Mouse (Mus musculus) kidney, postnatal 14 days (tissue): ENCODE measurements around the gene Wwp2.

Source experiments
- DNase-seq: peaks from one replicate; pipeline ENCODE4 v3.0.0; 2022; ENCODE audit warnings: mixed read lengths

The Wwp2 gene

DNA sequence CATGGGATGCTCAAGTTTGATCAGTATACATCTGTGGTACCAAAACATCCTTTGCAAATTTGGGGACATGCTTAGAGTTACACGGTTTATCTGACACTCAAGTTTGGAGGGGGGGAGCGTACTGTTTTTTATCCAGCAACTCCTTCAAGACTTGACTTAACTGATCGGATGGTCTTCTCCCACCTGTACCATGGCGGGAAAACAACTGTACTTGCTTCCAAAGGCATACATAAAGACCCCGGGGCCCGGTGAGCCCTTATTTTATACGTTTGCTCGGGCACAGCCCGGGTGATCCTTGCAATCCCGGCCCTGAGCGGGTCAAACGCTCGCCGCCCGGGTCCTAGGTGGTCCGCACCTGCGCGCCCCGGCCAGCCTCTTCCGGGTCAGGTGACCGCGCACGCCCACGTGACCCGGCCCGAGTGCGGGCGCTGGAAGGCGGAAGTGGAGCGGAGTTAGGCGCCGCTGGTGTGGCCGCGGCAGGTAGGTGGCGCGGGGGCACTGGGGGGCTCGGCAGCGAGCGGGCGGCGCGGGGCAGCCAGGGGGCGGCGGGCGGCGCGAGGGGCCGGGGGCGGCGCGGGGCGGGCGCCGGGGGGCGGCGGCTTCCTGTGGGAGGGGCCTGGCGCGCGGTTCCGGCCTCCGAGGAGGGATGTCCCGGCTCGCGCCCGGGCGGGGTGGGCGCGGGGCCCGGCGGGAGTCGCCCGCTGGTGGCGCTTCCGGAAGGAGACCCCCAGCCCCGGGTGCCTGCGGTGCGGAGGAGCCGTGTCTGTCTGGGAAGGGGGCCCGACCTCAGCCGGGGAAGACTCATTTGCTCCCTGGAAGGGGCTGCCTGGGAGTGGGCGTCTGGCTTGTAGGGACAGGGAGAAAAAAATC, at the start of gene Wwp2:
TSS of gene Wwp2 (plus strand) at position 404 of the 870 bp plus-strand sequence.
- peak; percentile 87 for DNase-seq

DNA sequence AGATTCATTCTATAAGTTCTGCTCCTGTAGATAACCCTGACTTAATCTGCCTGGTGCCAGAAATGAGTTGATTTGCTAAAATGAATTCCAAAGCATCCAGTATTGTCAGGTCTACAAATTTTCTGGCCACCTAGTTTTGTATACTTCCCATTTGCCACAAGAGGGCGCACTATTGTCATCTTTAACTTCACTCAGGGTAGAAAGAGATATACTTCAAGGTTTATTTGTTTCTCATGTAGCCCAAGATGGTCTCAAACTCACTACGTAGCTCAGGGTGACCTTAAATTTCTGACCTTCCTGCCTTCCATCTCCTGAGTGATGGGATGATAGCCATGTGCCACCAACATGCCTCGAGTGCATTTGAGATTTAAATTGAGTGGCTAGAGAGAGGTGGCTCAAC, 49.5 kb upstream of the Wwp2 start:
- DNase-seq: peak; percentile 34

- DNase-seq: peak; percentile 63
Observed at GRCm38 (mm10) chr8:107387861-107388260, 48.3 kb upstream of the Wwp2 start.

DNA sequence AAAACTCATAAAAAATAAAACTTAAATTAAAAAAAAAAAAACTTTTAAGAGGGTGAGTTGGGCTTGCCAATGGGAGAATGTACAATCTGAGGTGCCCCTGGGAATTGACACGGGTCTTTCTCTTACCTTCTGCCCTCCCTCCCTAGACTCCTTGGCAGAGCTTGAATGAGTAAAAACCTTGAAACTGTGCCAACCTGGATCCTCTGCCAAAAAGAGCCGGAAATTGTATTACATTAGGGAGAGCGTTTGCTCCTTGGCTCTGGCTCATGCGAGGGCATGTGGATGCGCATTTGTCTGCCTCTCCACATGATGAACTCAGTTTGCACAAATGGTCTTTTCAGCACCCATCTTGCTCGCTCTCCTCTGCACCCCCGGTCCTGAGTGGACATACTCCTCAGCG, 46.6 kb upstream of the Wwp2 start:
- peak; percentile 88 for DNase-seq

DNA sequence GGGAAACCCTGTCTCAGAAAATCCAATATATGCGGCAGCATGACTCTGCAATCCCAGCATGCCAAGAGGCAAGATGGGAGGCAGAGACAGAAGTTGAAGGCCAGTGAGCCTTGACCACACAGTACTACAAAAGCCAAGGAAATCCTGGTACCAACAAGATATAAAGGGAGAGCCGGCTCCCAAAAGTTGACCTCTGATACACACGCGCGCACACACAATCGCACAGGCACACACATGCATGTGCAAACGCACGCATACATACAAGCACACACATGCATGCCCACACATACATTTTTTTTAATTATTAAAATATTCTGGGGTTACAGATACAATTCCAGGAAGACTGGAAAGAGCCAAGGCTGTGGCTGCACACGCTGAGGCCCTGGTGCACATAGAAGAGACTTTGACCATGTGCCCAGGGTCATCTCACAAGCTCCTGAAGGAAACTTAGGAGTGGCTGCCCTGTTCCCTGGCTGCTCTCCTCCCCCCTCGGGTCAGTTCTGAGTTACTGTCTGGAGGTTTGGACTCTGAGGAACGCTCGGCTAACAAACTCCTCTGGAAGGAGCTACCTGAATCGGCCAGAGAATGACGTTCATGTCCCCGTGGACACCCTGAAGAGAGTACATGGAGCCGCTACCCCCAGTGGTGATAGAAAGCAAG, 45.6 kb upstream of the Wwp2 start:
- peak; percentile 74 for DNase-seq

DNA sequence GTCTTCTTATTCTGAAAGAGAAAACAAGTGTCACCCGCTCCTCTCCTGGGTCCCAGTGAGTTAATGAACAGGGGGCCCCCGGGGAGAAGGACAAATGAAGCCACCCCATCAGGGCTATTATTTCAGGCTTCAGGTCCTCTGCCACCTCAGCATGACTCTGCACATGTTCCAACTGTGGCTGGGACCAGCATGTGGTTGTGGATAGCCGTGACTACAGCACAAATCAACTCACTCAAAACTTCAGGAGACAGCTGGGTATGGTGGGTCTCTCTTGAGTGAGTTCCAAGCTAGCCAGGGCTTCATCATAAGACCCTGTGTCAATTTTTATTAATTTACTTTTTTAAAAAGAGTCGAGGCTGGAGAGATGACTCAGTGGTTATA, 45.0 kb upstream of the Wwp2 start:
- no peak for DNase-seq

DNA sequence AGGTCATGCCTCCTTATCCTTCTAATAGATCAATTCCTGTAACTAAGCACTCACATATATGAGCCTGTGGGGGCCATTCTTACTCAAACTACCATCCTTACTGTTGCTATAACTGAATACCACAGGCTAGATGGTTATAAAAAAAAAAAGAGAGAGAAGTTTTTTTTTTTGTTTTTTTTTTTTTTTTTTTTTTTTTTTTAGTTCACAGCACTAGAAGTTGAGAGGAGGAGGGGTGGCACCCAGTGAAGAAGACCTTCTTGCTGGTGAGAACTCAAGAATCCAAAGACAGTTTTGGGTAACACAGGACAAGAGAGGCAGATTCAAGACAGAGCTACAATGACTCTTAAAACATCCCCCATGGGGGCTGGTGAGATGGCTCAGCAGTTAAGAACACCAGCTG, 40.8 kb upstream of the Wwp2 start:
- DNase-seq: no peak

DNA sequence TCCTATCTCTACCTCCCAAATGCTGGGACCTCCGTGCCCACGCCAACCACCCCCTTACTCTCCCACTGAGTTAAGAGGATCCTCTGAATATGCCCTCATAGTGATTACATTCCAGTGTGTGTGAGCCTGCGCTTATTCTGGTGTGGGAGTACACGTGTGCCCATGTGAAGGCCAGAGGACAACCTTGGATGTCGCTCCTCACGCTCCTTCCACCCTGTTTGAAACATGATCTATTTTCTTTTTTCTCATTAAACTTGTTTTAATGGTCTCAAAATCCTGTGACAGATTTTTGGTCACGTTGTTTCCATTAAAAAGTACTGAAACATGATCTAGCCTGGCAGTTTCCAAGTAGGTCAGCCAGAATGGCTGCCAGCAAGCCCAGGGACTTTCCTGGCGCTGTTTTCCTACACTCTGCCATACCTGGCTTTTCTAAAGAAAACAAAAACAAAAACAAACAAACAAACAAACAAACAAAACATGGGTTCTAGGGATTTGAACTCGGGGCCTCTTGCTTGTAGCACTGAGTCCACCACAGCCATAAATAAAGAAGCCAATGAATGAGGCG, 40.0 kb upstream of the Wwp2 start:
- no peak for DNase-seq

GRCm38 (mm10) chr8:107397665-107398064, 38.5 kb upstream of the Wwp2 start:
- DNase-seq: no peak

DNA sequence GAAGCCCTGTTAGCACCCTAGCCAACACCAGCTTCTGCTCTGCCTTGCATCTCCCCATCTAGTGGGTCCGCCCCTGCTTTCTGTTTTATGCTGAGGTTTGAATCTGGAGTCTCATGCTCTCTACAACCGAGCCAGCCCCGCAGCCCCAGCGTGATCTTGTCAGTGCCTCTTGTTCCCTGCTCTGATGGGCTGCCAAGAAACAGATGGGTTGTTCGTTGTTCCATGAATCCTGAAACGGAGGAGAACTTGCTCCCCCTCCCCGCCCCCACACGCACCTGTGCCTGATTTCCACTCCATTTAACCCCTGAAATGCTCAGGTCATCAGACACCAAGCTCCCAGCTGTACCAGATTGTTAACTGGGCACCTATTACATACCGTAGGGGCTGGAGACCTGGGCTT, 36.7 kb upstream of the Wwp2 start:
- no peak for DNase-seq

DNA sequence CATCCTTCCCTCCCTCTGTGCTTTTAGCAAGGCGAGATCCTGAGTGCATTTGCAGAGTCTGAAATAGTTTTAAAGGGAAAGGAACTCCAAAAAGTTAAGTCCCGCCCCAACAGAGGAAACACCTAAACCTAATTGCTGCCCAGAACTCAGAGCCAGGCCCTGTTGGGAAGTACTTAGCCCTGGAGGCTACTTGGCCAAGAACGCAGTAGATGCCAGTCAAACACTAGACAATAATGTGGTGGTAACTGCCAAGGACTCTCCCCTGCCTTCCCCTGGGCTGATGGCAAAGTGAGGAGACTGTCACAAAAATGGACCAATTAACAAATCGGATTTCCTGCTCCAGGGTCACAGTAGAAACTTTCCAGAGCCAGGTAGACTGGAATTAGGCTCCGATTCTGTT, 34.3 kb upstream of the Wwp2 start:
- no peak for DNase-seq

DNA sequence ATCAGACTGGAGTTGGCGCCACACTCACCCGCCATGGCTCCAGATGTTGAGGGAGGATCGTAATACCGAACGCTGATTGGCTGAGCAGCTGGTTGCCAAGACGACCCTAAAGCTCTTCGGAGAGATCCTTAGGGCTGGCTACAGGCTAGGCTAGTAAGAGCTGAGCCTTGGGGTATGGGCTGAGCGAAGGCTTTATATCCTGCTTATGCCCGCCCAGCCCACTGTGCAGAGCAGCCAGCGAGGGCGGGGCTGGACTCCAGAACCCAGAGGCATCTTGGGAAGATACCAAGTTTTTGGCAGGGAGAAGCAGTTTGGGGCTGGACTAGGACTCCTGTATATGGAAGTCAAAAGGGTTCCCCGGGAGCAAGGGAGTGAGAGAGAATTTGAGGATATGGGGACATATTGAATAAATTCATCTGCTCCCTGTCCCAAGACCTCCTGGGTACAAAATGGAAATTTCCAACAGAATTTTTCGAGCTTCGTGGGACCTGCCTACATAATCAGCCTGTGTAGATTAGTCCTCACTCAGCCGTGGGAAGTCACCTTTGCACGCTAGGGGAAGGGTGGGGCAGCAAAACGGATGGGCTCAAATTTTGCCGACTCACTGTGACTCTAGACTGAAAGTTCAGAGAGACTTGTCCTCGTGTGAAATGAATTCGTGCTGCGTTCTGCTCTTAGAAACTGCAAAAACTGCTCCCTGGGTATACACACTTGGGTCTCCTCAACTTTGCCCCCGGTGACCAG, 33.0 kb upstream of the Wwp2 start, which contains the start of gene Nqo1:
TSS of gene Nqo1 (minus strand) at position 169 of the 744 bp plus-strand sequence.
- peak; percentile 91 for DNase-seq

GRCm38 (mm10) chr8:107404057-107404456, 32.1 kb upstream of the Wwp2 start:
- DNase-seq: no peak

DNA sequence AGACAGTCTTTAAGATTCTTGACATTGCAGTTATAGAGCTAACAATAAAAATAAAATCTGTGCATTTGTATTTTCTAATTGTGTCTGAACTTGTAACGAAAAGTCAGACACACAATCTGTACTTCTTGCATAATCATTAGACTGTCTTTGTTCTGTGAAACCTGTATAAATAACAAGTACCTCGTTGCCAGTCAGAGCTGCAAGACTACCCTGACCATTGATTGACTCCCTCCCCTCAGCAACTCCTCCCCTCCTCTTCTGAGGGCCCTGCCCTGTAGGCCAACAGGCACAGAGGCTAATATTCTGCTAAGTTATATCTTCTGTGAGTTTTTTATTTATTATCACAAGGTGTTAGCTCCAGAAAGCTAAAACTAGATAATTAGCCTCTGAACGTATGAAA, 30.2 kb upstream of the Wwp2 start:
- DNase-seq: no peak

DNA sequence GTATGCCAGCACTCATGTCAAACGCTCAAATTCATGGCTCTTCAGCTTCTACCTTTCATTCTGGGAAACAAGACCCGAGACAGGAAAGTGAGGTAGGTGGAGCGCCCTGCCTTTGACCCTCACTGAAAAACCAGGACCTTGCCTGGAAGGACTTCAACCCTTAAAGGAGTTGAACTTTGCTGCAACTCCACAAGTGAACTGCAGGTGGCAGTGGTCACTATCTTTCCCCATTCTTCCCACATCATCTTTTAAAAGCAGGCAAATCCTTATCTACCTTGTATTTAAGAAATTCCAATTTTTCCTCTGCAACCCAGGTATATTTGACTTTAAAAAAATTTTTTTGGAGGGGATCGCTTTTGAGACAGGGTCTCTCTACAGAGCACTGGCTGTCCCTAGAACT, 24.8 kb upstream of the Wwp2 start:
- DNase-seq: peak; percentile 19

DNA sequence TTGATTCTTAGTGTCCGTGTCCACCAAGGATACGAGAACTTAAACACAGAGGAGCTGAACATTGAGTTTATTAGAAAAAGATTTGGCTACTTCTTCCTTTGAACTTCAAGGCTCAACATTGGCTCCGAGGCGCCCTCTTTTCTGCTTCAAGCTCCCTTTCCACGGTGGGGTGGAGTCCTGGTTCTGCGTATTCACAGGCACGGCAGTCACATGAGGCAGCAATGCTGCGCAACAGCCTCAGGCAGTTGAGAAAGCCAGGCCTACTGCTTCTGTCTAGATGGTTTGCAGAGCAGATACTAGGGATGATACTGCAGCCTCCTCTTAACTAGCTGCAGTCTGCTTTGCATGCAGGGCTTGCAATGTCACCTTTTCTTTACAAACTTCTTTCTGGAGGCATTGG, 23.6 kb upstream of the Wwp2 start:
- no peak for DNase-seq

DNA sequence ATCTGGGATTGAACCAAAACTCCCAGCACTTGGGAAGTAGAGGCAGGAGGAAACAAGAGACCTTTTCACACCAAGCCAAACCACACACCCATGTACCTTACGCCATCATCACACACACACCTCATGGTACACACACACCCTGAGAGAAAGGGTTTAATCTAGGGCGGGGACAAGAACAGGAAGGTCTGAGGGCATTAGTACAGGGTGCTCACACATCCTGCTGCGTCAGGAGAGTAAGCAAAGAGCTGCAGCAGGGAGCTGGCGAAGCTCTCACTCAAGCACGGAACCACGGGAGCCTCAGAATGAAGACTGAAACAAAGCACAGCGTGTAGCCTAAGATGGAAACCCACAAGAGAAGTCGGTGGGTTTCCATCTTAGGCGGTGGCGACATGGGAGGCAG, 22.3 kb upstream of the Wwp2 start:
- DNase-seq: no peak

GRCm38 (mm10) chr8:107417001-107417400, 19.2 kb upstream of the Wwp2 start:
- no peak for DNase-seq

DNA sequence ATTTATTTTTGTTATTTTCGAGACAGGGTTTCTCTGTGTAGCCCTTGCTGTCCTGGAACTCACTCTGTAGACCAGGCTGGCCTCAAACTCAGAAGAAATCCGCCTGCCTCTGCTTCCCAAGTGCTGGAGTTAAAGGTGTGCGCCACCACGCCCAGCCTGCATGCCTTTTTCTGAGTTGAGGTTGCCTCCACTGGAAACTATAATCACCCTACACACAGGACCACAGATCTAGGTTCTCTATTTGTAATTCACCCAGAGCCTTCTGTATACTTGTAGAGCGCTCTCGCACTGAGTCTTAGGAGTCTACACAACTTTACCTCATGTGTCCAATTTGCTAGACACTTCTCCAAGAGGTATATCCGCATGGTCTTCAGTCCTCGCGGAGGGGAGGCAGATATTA, 12.0 kb upstream of the Wwp2 start:
- no peak for DNase-seq

DNA sequence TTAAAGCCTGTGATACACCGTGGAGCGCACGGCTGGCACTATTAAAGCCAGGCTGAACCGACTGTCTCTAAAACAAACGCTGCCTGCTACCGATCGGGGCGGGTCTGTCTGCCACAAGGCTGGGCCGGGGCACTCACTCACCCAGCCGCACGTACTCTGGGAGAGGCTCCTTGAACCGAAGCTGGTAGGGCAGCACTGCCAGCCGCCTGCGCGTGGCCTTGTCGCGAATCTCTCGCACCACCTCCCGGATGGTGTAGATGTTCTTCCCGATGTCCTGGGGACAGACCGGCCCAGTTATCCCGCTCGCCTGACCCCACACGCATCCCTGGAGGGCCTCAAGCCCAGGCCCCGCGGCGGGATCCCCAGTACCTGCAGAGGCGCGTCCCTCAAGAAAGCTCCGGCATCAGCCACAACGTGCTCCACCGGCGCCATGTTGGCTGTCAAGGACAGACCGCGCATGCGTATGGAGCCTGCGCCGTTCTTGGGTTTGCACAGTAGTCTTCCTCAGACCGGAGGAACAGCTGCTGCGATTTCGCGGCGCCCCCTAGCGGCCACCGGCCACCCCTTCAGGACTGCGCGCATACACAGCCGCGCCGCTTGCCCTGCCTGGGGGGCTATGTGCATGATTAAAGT, 11.5 kb upstream of the Wwp2 start, which contains the start of gene Nob1:
TSS of gene Nob1 (minus strand) at position 455 of the 633 bp plus-strand sequence.
- peak; percentile 97 for DNase-seq

DNA sequence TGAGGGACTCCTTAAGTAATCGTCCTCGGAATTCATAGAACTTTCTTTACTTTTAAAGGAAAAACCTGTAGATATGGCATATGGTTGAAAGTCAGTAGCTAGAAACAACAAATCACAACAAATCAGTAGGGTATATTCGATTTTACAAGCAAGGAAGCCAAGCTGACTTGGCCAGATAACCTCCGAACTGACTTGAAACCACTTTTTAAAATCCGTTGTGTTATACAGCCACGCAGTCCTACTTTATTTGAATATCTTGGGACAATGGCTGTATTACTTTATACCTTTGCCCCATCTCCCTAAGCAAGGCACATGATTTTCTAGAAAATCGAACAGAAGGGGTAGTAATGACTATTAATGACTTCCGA, 11.0 kb upstream of the Wwp2 start:
- no peak for DNase-seq

- DNase-seq: peak; percentile 30
Observed at GRCm38 (mm10) chr8:107430821-107431220, 5.3 kb upstream of the Wwp2 start.
